Mouse (Mus musculus) forebrain, embryonic 11.5 days (tissue): ENCODE data around the gene Tenm3. TPM values are rescaled to one million over a fixed set of nuclear protein-coding genes. Genes with fewer than 3 reads are reported as not detected.

Source experiments
- ATAC-seq: fragments of 200-750 bp; cut with Nextera tagmentation; replicated peaks from 2 replicates; pipeline ENCODE4 v1.8.0; 2017; ENCODE audit warnings: moderate TSS enrichment; ENCODE audit not compliant: low FRiP score
- DNase-seq: peaks from one replicate; pipeline ENCODE4 v3.0.0-alpha.2; 2017; ENCODE audit warnings: low spot score
- H3K27ac ChIP-seq: fragments of 300-500 bp; sonication (generic); 2 replicates; pipeline ENCODE4 v1.5.1; 2014; ENCODE audit warnings: low read depth, low read length
- H3K27me3 ChIP-seq: fragments of 300-500 bp; sonication (generic); 2 replicates; pipeline ENCODE4 v1.6.1; 2014; ENCODE audit warnings: mild to moderate bottlenecking, low read length, mixed read lengths; ENCODE audit not compliant: control insufficient read depth, insufficient read depth
- H3K36me3 ChIP-seq: fragments of 300-500 bp; sonication (generic); 2 replicates; pipeline ENCODE4 v1.6.1; 2014; ENCODE audit warnings: mild to moderate bottlenecking, low read length, moderate library complexity, mixed read lengths; ENCODE audit not compliant: control insufficient read depth, insufficient read depth
- H3K4me1 ChIP-seq: fragments of 300-500 bp; sonication (generic); replicated peaks from 2 replicates; pipeline ENCODE4 v1.6.1; 2014; ENCODE audit warnings: low read length, mixed read lengths; ENCODE audit not compliant: control insufficient read depth, insufficient read depth
- H3K4me2 ChIP-seq: fragments of 300-500 bp; sonication (generic); 2 replicates; pipeline ENCODE4 v1.6.1; 2014; ENCODE audit warnings: low read depth, mild to moderate bottlenecking, low read length, moderate library complexity, mixed read lengths; ENCODE audit not compliant: severe bottlenecking
- H3K4me3 ChIP-seq: fragments of 300-500 bp; sonication (generic); 2 replicates; pipeline ENCODE4 v1.5.1; 2014; ENCODE audit warnings: low read depth, low read length
- H3K9ac ChIP-seq: fragments of 300-500 bp; sonication (generic); 2 replicates; pipeline ENCODE4 v1.6.1; 2014; ENCODE audit warnings: low read length
- H3K9me3 ChIP-seq: fragments of 300-500 bp; sonication (generic); 2 replicates; pipeline ENCODE4 v1.6.1; 2016; ENCODE audit warnings: low read length, mixed read lengths; ENCODE audit not compliant: control insufficient read depth
- WGBS: fragments of 180-500 bp; shearing (Covaris S2); extraction: QIAGEN DNeasy Blood & Tissue Kit; methylation state at CpG from one replicate; pipeline ENCODE4 v1.1.7; 2014; 5-methylcytosine and 5-hydroxymethylcytosine counted together
- polyA plus RNA-seq: library from polyadenylated mRNA; unstranded; fragments of >200 nt; fragmentation: Nextera tagmentation; extraction: Ambion mirVana; gene quantifications from 2 replicates; pipeline ENCODE4 v1.2.1, GENCODE M21; 2014

Tenm3 gene
- polyA plus RNA-seq, 1 experiment from 2014 or later, result 48.1 TPM

DNA sequence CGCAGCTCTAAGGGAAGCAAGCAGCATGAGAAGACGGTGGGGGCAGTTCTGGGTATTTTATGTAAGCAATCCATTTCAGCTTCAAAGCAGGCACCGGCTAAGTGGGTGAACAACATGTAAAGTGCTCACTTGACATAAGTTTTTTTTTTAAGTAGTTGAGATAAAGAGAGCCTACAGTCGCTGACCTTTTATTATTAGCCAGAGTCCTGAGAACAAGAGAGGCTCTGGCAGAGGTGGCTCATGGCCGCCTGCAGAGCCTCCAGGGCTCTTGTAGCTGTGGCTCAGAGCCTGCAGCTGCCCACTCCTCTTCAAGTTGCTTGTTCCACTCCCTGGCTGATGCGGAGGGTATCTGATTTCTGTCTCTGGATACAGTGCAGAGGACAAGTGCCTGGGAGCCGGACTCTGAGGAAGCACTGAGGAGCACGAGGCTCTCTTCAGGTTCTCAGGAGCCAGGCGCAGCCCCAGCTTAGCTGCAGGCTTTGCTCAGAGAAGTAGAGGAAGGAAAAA is 68.2 kb downstream of the Tenm3 start:
- peak overlapping the region; percentile 42; the same call in 1 of the 2 replicates for H3K27ac ChIP-seq
- ATAC-seq, result peak; percentile 75
- peak overlapping the region; percentile 39; the same call in 1 of the 2 replicates for H3K4me2 ChIP-seq
- H3K27me3 ChIP-seq, result peaks cover 2% of the 10 kb centered on the region; the same call in 1 of the 2 replicates
- H3K4me3 ChIP-seq, result no peak overlapping the region
- WGBS, result 4% methylated on average over 9 of the region's 9 CpGs
- H3K36me3 ChIP-seq, result no peaks in the 10 kb centered on the region
- DNase-seq, result peak; percentile 61
- no peaks in the 10 kb centered on the region for H3K9me3 ChIP-seq
- H3K9ac ChIP-seq, result peak overlapping the region; percentile 30; the same call in 1 of the 2 replicates
- peaks cover 4% of the 10 kb centered on the region for H3K4me1 ChIP-seq

DNA sequence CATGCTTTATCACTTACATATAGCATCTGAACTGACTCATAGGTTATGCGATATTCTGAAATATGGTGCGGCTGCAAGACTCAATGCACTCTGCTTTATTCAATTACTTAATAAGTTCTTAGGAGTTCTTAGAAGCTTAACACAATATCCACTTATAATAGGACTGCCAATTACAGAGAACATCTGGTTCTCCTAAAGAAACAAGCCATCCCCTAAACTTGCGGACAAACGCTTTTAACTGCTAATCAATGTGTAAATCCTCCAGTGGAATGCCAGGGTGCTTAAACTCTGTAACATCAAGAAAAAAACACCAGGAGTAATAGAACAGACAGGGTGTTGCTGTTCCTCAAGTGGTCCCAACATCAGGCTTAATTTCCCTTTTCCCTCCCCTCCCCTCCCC is 68.9 kb downstream of the Tenm3 start:
- peaks cover 4% of the 10 kb centered on the region for H3K4me1 ChIP-seq
- no peaks in the 10 kb centered on the region for H3K36me3 ChIP-seq
- H3K9me3 ChIP-seq, result no peaks in the 10 kb centered on the region
- H3K27me3 ChIP-seq, result peaks cover 2% of the 10 kb centered on the region; the same call in 1 of the 2 replicates
- no peak overlapping the region for H3K4me3 ChIP-seq
- H3K27ac ChIP-seq, result no peak overlapping the region
- H3K4me2 ChIP-seq, result no peak overlapping the region
- peak; percentile 66; the same call in 1 of the 2 replicates for ATAC-seq
- DNase-seq, result no peak
- WGBS, result 4% methylated on average over 4 of the region's 4 CpGs
- H3K9ac ChIP-seq, result no peak overlapping the region

GRCm38 (mm10) chr8:48766545-48767234 is 77.1 kb downstream of the Tenm3 start:
- no peaks in the 10 kb centered on the region for H3K36me3 ChIP-seq
- no peak for ATAC-seq
- WGBS, result 76% methylated on average over 16 of the region's 16 CpGs
- no peaks in the 10 kb centered on the region for H3K9me3 ChIP-seq
- no peak overlapping the region for H3K9ac ChIP-seq
- no peak overlapping the region for H3K4me2 ChIP-seq
- no peaks in the 10 kb centered on the region for H3K4me1 ChIP-seq
- no peak for DNase-seq
- no peaks in the 10 kb centered on the region for H3K27me3 ChIP-seq
- H3K27ac ChIP-seq, result no peak overlapping the region
- no peak overlapping the region for H3K4me3 ChIP-seq

DNA sequence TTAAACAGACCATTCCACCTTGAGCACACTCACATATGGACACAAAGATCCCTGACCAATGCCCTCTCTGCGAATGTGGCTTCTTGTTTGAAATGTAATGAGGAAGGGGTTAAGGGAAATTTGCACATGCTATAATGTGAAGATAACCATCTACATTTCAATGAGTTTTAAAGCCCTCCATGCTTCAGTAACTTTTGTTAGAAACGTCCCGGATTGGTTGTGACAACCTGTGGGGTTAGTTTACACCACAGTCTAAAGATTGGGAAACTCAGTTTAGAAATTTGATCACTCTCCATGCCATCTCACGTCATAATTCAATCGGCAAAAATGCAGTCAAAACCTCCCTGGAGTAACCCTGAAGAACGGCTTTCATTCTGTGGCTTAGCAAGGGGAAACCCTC is 78.5 kb downstream of the Tenm3 start:
- Histone ChIP-seq H3K36me3 (no peaks in the 10 kb centered on the region), H3K4me2 (no peak overlapping the region), H3K9ac (no peak overlapping the region), H3K27me3 (no peaks in the 10 kb centered on the region), H3K9me3 (no peaks in the 10 kb centered on the region), H3K4me3 (no peak overlapping the region), H3K4me1 (no peaks in the 10 kb centered on the region), H3K27ac (no peak overlapping the region)
- no peak for DNase-seq
- 45% methylated on average over 6 of the region's 6 CpGs for WGBS
- no peak for ATAC-seq

DNA sequence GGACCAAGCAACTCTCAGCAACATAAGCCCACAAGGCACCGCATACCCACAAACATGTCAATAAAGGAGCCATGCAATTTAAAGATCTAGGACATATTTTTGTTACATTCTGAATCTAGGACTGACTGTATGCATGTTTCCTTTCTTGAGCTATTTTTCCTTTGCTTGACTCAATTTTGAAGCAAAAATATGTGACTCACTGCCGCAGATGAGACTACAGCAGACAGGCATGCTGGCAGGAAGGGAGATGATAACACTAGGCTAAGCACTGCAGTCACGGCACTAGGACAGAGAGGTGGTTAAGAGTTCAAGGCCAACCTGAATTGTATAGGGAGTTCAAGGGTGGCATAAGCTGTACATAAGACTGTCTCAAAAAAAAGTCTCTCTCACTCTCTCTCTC is 79.7 kb downstream of the Tenm3 start:
- Histone ChIP-seq H3K9me3 (no peaks in the 10 kb centered on the region), H3K36me3 (no peaks in the 10 kb centered on the region), H3K27me3 (no peaks in the 10 kb centered on the region), H3K27ac (no peak overlapping the region), H3K4me3 (no peak overlapping the region), H3K4me2 (no peak overlapping the region), H3K9ac (no peak overlapping the region), H3K4me1 (no peaks in the 10 kb centered on the region)
- WGBS, result 83% methylated on average over 3 of the region's 3 CpGs
- ATAC-seq (no peak), DNase-seq (no peak)

DNA sequence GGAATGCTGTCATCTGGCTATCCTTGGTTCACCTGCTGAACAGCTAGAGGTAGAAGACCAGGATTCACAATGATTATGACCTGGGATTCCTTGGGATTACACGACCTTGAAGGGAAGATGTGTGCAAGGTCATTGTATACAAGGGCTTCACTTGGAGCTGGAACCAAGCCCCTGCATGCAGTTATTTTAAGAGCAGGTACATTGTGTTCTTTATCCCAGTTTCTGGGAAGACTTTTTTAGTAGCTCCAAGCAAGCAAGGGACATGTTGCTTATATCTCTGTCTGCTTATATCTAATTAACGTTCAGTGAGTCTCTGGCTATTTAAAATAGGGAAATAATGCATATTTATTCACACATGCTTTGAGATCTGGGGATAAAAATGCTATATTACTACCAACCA is 86.9 kb downstream of the Tenm3 start:
- H3K9me3 ChIP-seq, result no peaks in the 10 kb centered on the region
- no peaks in the 10 kb centered on the region for H3K27me3 ChIP-seq
- ATAC-seq (no peak), DNase-seq (no peak)
- no peak overlapping the region for H3K9ac ChIP-seq
- H3K27ac ChIP-seq, result no peak overlapping the region
- no peak overlapping the region for H3K4me2 ChIP-seq
- no peak overlapping the region for H3K4me3 ChIP-seq
- H3K36me3 ChIP-seq, result no peaks in the 10 kb centered on the region
- peaks cover 2% of the 10 kb centered on the region; the same call in 1 of the 2 replicates for H3K4me1 ChIP-seq
- WGBS, result 92% methylated on average over 2 of the region's 2 CpGs

GRCm38 (mm10) chr8:48755492-48755891 is 88.3 kb downstream of the Tenm3 start:
- WGBS, result 56% methylated on average over 7 of the region's 7 CpGs
- Histone ChIP-seq H3K9ac (no peak overlapping the region), H3K4me3 (no peak overlapping the region), H3K36me3 (no peaks in the 10 kb centered on the region), H3K4me1 (peaks cover 2% of the 10 kb centered on the region; the same call in 1 of the 2 replicates), H3K27ac (no peak overlapping the region), H3K27me3 (no peaks in the 10 kb centered on the region), H3K9me3 (no peaks in the 10 kb centered on the region), H3K4me2 (no peak overlapping the region)
- no peak for DNase-seq
- ATAC-seq, result 0 out of 2 replicates have a peak, but pooled peaks have one; percentile 42

DNA sequence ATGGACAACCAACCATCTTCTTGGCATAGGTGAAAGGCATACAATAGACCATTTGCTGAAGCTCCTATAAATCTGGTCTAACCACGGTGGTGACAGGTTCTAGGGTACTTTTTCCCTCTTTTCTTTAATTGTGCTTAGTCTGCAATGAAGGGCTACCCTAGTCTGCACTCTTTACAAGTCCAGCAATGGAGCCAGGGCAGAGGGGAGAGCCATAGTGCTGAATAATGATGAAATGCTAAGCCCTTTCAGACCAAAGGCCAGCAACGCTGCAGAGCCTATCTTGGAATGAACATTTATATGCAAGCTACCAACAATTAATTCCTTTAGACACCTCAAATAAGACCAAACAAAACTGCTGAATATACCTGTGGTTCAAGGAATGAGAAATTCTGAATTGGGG is 88.8 kb downstream of the Tenm3 start:
- Histone ChIP-seq H3K27ac (no peak overlapping the region), H3K4me1 (peaks cover 2% of the 10 kb centered on the region; the same call in 1 of the 2 replicates), H3K27me3 (no peaks in the 10 kb centered on the region), H3K4me3 (no peak overlapping the region), H3K9me3 (no peaks in the 10 kb centered on the region), H3K4me2 (no peak overlapping the region), H3K36me3 (no peaks in the 10 kb centered on the region), H3K9ac (no peak overlapping the region)
- 67% methylated on average over 2 of the region's 2 CpGs for WGBS
- no peak for ATAC-seq
- DNase-seq, result no peak

GRCm38 (mm10) chr8:48751965-48752364 is 91.8 kb downstream of the Tenm3 start:
- Histone ChIP-seq H3K27me3 (no peaks in the 10 kb centered on the region), H3K4me2 (no peak overlapping the region), H3K27ac (no peak overlapping the region), H3K9ac (no peak overlapping the region), H3K9me3 (no peaks in the 10 kb centered on the region), H3K4me3 (no peak overlapping the region), H3K36me3 (no peaks in the 10 kb centered on the region), H3K4me1 (peaks cover 2% of the 10 kb centered on the region; the same call in 1 of the 2 replicates)
- ATAC-seq (no peak), DNase-seq (no peak)
- 59% methylated on average over 5 of the region's 5 CpGs for WGBS
